Mouse (Mus musculus) lung, embryonic 14.5 days (tissue): Measurements from ENCODE around the gene Pof1b. TPM values are rescaled to one million over a fixed set of nuclear protein-coding genes. Genes with fewer than 3 reads are reported as not detected.

ENCODE experiments used
- ATAC-seq: fragments of 200-750 bp; cut with Nextera tagmentation; 2 replicates; pipeline ENCODE4 v1.8.0; 2017; ENCODE audit warnings: mild to moderate bottlenecking, moderate TSS enrichment, moderate library complexity; ENCODE audit not compliant: insufficient read depth
- DNase-seq: peaks from one replicate; pipeline ENCODE4 v3.0.0-alpha.2; 2015
- H3K27ac ChIP-seq: fragments of 300-500 bp; sonication (generic); 2 replicates; pipeline ENCODE4 v1.5.1; 2014; ENCODE audit warnings: low read depth, mild to moderate bottlenecking, moderate library complexity
- H3K27me3 ChIP-seq: fragments of 300-500 bp; sonication (generic); 2 replicates; pipeline ENCODE4 v1.6.1; 2014; ENCODE audit warnings: low read length, control low read depth; ENCODE audit not compliant: insufficient read depth
- H3K36me3 ChIP-seq: fragments of 300-500 bp; sonication (generic); 2 replicates; pipeline ENCODE4 v1.6.1; 2014; ENCODE audit warnings: control low read depth; ENCODE audit not compliant: insufficient read depth
- H3K4me1 ChIP-seq: fragments of 300-500 bp; sonication (generic); 2 replicates; pipeline ENCODE4 v1.6.1; 2014; ENCODE audit warnings: antibody characterized with exemption, control low read depth; ENCODE audit not compliant: insufficient read depth
- H3K4me2 ChIP-seq: fragments of 300-500 bp; sonication (generic); 2 replicates; pipeline ENCODE4 v1.6.1; 2014; ENCODE audit warnings: mild to moderate bottlenecking
- H3K4me3 ChIP-seq: fragments of 300-500 bp; sonication (generic); 2 replicates; pipeline ENCODE4 v1.5.1; 2014; ENCODE audit warnings: low read depth, low read length
- H3K9ac ChIP-seq: fragments of 300-500 bp; sonication (generic); 2 replicates; pipeline ENCODE4 v1.6.1; 2014
- H3K9me3 ChIP-seq: fragments of 300-500 bp; sonication (generic); 2 replicates; pipeline ENCODE4 v1.6.1; 2016; ENCODE audit warnings: low read depth, low read length, control low read depth
- CTCF ChIP-seq: IDR thresholded peaks from 2 replicates; pipeline ENCODE4 v1.5.1; 2016; ENCODE audit warnings: antibody characterized with exemption, low read depth
- WGBS: fragments of 180-500 bp; shearing (Covaris S2); extraction: QIAGEN DNeasy Blood & Tissue Kit; methylation state at CpG from one replicate; pipeline ENCODE4 v1.1.7; 2014; 5-methylcytosine and 5-hydroxymethylcytosine counted together
- polyA plus RNA-seq: library from polyadenylated mRNA; unstranded; fragments of >200 nt; fragmentation: Nextera tagmentation; extraction: Ambion mirVana; gene quantifications from 2 replicates; pipeline ENCODE4 v1.2.1, GENCODE M21; 2014

Gene Pof1b
- 1.1 and 1.3 TPM in 2 replicates for polyA plus RNA-seq

DNA sequence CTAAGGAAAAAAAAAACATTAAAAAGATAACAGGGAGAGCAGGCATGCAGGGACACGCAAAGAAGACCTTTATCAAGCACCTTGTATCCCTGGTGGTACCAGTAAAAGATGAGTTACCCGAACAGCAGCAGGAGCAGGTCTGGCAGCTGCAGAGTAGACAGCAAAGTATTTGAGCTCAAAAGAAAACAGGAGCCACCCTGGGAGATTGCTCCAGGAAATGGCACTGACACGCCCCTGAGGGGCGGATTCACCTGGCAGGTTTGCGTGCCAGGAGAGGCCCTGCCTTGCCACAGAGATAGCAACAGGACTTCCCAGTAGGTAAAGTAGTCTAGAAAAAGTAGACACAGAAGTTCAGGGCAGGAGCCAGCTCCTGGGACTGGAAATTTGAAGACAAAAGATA is at the start of gene Pof1b:
TSS of gene Pof1b (minus strand) at position 144 of the 400 bp plus-strand sequence.
- H3K4me2 ChIP-seq = no peak within 1 kb of the TSS
- no peaks in the 10 kb centered on the region for H3K27me3 ChIP-seq
- no peak within 1 kb of the TSS for H3K9ac ChIP-seq
- DNase-seq (peak; percentile 0), ATAC-seq (no peak)
- no peak for TF ChIP-seq CTCF
- no peak within 1 kb of the TSS for H3K4me3 ChIP-seq
- WGBS = 61% methylated on average over 5 of the region's 5 CpGs
- no peaks in the 10 kb centered on the region for H3K36me3 ChIP-seq
- H3K27ac ChIP-seq = no peak within 1 kb of the TSS
- H3K4me1 ChIP-seq = no peaks in the 10 kb centered on the region
- H3K9me3 ChIP-seq = no peaks in the 10 kb centered on the region

DNA sequence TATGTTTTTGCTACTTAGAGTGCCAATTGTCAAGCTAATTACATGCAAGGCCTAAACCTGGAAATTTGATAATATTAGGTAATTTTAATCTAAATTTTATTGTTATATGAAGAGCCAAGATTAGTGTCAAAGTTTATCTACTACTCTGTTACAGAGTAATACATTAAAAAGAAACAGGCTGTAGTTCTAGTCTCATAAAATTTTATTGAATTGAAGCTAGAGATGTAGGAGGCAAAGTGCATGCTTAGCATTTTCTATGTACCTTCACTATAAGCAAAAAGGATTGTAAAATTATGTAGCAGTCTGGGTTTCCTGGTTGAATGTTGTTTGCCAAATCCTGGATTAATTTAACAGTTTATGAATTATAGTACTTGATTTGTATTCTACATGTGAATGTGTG is 18.1 kb upstream of the Pof1b start:
- H3K36me3 ChIP-seq = no peaks in the 10 kb centered on the region

DNA sequence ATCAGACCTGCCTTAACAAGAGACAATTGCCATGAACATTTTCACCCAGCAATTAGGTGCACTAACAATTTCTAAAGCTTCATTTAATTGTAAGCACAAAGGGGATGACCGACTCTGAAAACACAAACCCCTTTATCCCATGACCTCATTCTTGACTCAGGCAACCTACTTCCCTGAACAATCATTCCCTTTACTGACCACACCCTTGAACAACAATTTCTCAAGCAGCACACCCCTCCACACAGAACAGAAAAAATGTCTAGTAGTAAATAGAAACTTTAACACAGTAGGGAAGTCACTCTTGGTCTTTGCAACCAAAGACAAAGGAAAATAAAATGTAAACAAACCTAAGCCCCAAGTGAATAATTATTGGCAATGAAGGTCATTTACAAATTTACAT is 4.1 kb downstream of the Pof1b start:
- DNase-seq (no peak), ATAC-seq (no peak)
- Histone ChIP-seq H3K4me1 (no peaks in the 10 kb centered on the region), H3K4me3 (no peak overlapping the region), H3K4me2 (no peak overlapping the region), H3K36me3 (no peaks in the 10 kb centered on the region), H3K9ac (no peak overlapping the region), H3K9me3 (no peaks in the 10 kb centered on the region), H3K27me3 (no peaks in the 10 kb centered on the region), H3K27ac (no peak overlapping the region)
- no peak for TF ChIP-seq CTCF
- WGBS = 50% methylated on average over 1 of the region's 1 CpGs

More for the DNA sequence above, 18.1 kb upstream of the Pof1b start:
- H3K9me3 ChIP-seq = no peaks in the 10 kb centered on the region
- H3K27me3 ChIP-seq = no peaks in the 10 kb centered on the region
- TF ChIP-seq CTCF = no peak
- no peak overlapping the region for H3K27ac ChIP-seq
- no peak for DNase-seq
- H3K9ac ChIP-seq = no peak overlapping the region
- no peaks in the 10 kb centered on the region for H3K4me1 ChIP-seq
- no peak overlapping the region for H3K4me3 ChIP-seq
- H3K4me2 ChIP-seq = no peak overlapping the region
- no peak for ATAC-seq

DNA sequence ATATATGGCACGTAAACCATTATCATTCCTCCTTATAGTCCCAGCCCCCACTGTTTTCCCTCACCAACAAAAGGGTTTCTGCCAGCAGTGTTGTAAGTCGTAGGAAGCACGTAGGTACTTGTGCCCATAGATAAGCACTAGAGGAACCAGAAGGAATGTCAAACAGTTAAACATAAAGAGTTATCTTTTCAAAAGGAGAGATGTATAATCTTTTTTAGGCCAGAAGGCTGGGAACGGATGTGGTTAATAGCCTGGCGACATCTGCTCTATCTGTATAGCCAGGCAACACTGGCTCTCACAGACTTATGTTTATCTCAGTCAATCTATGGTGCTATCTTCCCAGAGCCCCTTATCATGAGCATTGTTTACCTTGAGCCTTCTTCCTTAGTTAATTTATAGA is 17.8 kb downstream of the Pof1b start:
- peak; percentile 5 for DNase-seq
- Histone ChIP-seq H3K4me1 (no peaks in the 10 kb centered on the region), H3K4me2 (no peak overlapping the region), H3K36me3 (no peaks in the 10 kb centered on the region), H3K27me3 (no peaks in the 10 kb centered on the region), H3K4me3 (no peak overlapping the region), H3K9me3 (no peaks in the 10 kb centered on the region), H3K9ac (no peak overlapping the region), H3K27ac (no peak overlapping the region)
- no peak for ATAC-seq
- 29% methylated on average over 5 of the region's 5 CpGs for WGBS
- no peak for TF ChIP-seq CTCF

DNA sequence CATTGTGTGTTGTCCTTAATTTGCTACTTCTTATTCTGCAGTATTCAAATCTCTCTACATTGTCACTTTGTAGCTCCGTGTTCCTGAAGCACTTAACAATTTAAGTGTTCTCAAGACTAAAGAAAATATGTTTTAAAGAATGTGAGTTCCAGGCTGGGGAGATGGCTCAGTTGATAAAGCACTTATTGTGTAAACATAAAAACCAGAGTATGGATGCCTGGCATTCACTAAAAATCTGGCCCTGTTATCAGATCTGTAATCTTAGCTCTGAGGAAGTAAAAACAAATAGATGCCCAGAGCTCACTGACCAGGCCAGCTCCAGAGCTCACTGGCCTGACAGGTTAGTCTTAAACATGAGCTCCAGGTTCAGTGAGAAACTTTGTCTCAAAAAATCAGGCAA is 22.9 kb downstream of the Pof1b start:
- no peak for TF ChIP-seq CTCF
- Histone ChIP-seq H3K4me1 (no peaks in the 10 kb centered on the region), H3K27me3 (no peaks in the 10 kb centered on the region), H3K4me3 (no peak overlapping the region), H3K36me3 (no peaks in the 10 kb centered on the region), H3K27ac (no peak overlapping the region), H3K9me3 (no peaks in the 10 kb centered on the region), H3K9ac (no peak overlapping the region), H3K4me2 (no peak overlapping the region)
- WGBS = 12% methylated on average over 1 of the region's 1 CpGs
- ATAC-seq (no peak), DNase-seq (no peak)

DNA sequence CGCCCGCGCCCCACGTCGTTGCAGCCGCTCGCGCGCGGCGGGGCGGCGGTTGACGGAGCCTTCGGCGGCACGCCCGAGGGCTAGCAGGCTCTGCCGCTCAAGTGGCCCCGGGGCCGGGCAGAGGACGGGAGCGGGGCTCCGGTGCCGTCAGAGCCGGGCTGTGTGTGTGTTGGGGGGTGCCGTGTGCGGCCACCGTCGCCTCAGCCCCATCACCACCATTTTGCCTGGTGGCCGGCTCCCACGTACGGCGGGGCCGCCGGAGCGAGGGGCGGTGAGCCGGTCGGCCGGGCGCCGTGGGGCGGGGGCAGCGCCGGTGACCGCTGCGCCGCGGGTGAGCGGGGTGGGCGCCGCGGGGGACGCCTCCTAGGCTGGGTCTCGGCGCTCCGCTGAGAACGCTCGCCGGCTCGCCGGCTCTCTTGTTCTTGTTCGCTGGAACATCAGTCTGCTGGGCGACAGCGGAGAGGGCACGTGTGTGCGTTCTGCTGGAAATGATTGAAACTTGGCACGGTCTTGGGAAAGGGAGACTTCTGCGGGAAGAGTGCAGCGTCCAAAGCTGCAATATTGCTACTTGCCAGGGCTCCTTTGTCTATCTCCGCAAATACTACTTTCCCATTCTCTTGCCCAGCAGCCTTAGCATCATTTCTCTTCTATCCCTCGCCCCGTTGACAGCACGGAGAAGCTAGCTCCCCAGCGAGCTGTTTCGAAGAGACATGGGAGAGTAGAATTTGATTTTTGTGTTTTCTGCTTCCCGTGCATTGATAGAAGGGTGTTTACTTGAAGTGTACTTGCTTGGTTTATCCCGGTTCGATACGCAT is 96.9 kb downstream of the Pof1b start:
- Histone ChIP-seq H3K4me3 (peak overlapping the region; percentile 57), H3K27ac (peak overlapping the region; percentile 79), H3K27me3 (no peaks in the 10 kb centered on the region), H3K36me3 (no peaks in the 10 kb centered on the region), H3K9ac (peak overlapping the region; percentile 71), H3K4me1 (no peaks in the 10 kb centered on the region), H3K4me2 (peak overlapping the region; percentile 62), H3K9me3 (no peaks in the 10 kb centered on the region)
- 11% methylated on average over 54 of the region's 81 CpGs for WGBS
- DNase-seq = peak; percentile 65
- TF ChIP-seq CTCF = no peak
- ATAC-seq = peak; percentile 56

DNA sequence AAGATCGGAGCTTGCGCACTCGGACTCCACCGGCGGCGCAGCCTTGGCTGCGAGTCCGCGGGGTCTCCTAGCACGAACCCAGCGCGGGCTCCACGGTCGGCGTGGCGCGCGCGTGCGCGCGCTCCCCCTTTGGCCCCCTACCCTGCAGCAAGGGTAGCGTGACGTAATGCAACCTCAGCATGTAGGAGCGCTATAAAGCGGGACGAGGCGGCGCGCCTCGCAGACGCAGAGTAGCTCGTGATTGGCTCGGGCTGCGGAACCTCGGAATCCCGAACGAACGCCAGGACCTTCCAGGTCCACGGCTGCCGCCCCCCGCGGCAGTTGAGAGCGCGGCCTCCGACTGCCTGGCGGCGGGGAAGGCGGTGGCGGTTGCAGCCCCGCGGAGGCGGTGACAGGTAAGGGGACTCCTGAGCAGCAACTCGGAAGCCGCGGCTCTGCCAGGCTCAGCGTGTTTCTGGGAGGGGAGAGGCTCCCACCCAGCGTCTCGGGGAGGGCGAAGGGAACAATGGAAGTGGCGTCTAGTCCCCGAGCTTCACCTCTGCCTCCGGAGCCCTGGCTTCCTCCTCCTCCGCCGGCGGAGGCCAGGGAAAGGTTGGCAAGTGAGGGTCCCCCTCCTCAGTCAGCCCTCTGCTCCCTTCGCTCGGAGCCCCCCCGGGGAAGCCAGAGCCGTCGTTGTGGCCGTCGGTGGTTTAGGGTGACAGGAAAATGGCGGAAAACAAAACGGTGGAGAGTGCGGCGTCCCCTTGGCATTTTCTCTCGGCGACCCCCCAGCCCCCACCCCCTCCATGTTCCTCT is 97.7 kb downstream of the Pof1b start, which contains the start of gene Zfp711:
TSS of gene Zfp711 (plus strand) at position 16 of the 795 bp plus-strand sequence.
- DNase-seq (peak; percentile 93), ATAC-seq (peak; percentile 99)
- H3K27ac ChIP-seq = peak within 1 kb of the TSS; percentile 79
- H3K9ac ChIP-seq = peak within 1 kb of the TSS; percentile 71
- TF ChIP-seq CTCF = peak; percentile 1; the same call in 1 of the 2 replicates
- no peaks in the 10 kb centered on the region for H3K27me3 ChIP-seq
- peak within 1 kb of the TSS; percentile 57 for H3K4me3 ChIP-seq
- H3K4me2 ChIP-seq = peak within 1 kb of the TSS; percentile 62
- no peaks in the 10 kb centered on the region for H3K36me3 ChIP-seq
- WGBS = 11% methylated on average over 75 of the region's 79 CpGs
- no peaks in the 10 kb centered on the region for H3K4me1 ChIP-seq
- no peaks in the 10 kb centered on the region for H3K9me3 ChIP-seq

Other genes starting within 250 kb of the Pof1b start
- gene 2010106E10Rik, start 203.4 kb downstream of the Pof1b start, polyA plus RNA-seq = not detected in 2 replicates
- gene Zfp711, start 98.1 kb downstream of the Pof1b start, polyA plus RNA-seq = 16.4 and 17.2 TPM in 2 replicates